Mouse (Mus musculus): ENCODE data around the gene Ccdc180.

- TF ChIP-seq TCF3 (IDR thresholded peaks at IDR 0.05; ENCODE audit: insufficient read length, low read depth) (no peak), POLR2A (IDR thresholded peaks at IDR 0.05; ENCODE audit: insufficient read length, low read depth) (no peak), USF1 (IDR thresholded peaks at IDR 0.05; ENCODE audit: low read depth) (no peak), MAX (IDR thresholded peaks at IDR 0.05; ENCODE audit: low read depth) (no peak), POLR2AphosphoS2 (IDR thresholded peaks at IDR 0.05; ENCODE audit: insufficient read length, low read depth) (no peak), SRF (IDR thresholded peaks at IDR 0.05; ENCODE audit: control insufficient read depth, insufficient read length, low read depth) (no peak), CEBPB (IDR thresholded peaks at IDR 0.05; ENCODE audit: insufficient read depth, poor library complexity, severe bottlenecking) (no peak), MYOG (IDR thresholded peaks at IDR 0.05; ENCODE audit: control insufficient read depth in 1 of 3, insufficient read depth in 1 of 3, insufficient read length in 2 of 3, low read depth in 2 of 3) (no peak)
Observed at GRCm38 (mm10) chr4:45941628-45942044, 51.5 kb downstream of the Ccdc180 start.
